ENCODE assay signal across 8 mouse cellular contexts in genomic region chr11:53299551-53300329, GRCm38 (mm10). TPM values are rescaled to one million over a fixed set of nuclear protein-coding genes. Genes with fewer than 3 reads are reported as not detected.
DNase-seq lines count a peak whose midpoint lies in the region; ATAC-seq and TF ChIP-seq lines count a peak whose summit lies in the region.

No protein-coding gene starts in this region.

- TF ChIP-seq CTCF in forebrain, postnatal 0 days (IDR thresholded peaks at IDR 0.05; ENCODE audit: low read depth) = peak; percentile 42; the same call in 1 of the 2 replicates

- peaks cover 13% of the 10 kb centered on the region; the same call in 1 of the 2 replicates for H3K4me1 ChIP-seq in forebrain, postnatal 0 days (ENCODE audit: insufficient read depth)
- H3K4me1 ChIP-seq in hindbrain, embryonic 12.5 days = peaks cover 28% of the 10 kb centered on the region

- DNase-seq in MN1 (ENCODE audit: low spot score) = peak; percentile 78
- DNase-seq in cerebellum, adult 11-12 months = peak; percentile 61
- DNase-seq in forebrain, postnatal 0 days = peak; percentile 32
- DNase-seq in left cerebral cortex, adult 11 months (ENCODE audit: low spot score) = peak; percentile 42
- peak; percentile 82 for DNase-seq in lung, postnatal 36 days
- peak; percentile 54 to 57 for DNase-seq in right cerebral cortex, adult 2 months (ENCODE audit: low spot score in 2 of 2)
- peak; percentile 18 for DNase-seq in urinary bladder, postnatal 10 days (ENCODE audit: low spot score)

- H3K27me3 ChIP-seq in forebrain, postnatal 0 days (ENCODE audit: insufficient read depth, low read length) = no peaks in the 10 kb centered on the region
- H3K27me3 ChIP-seq in hindbrain, embryonic 12.5 days = no peaks in the 10 kb centered on the region

- ATAC-seq in forebrain, postnatal 0 days = peak; percentile 50
- peak; percentile 83 for ATAC-seq in hindbrain, embryonic 12.5 days (ENCODE audit: low FRiP score)

- no peaks in the 10 kb centered on the region for H3K9me3 ChIP-seq in forebrain, postnatal 0 days (ENCODE audit: low read length)
- no peaks in the 10 kb centered on the region for H3K9me3 ChIP-seq in hindbrain, embryonic 12.5 days (replicated peaks)

- H3K9ac ChIP-seq in forebrain, postnatal 0 days = peak overlapping the region; percentile 93
- H3K9ac ChIP-seq in hindbrain, embryonic 12.5 days = peak overlapping the region; percentile 92

- peak overlapping the region; percentile 72 for H3K4me2 ChIP-seq in forebrain, postnatal 0 days (ENCODE audit: low read depth)
- H3K4me2 ChIP-seq in hindbrain, embryonic 12.5 days (replicated peaks) = peak overlapping the region; percentile 78

- peak overlapping the region; percentile 98 for H3K4me3 ChIP-seq in forebrain, postnatal 0 days (ENCODE audit: low read depth, low read length)
- peak overlapping the region; percentile 100 for H3K4me3 ChIP-seq in hindbrain, embryonic 12.5 days

- no peaks in the 10 kb centered on the region for H3K36me3 ChIP-seq in forebrain, postnatal 0 days (ENCODE audit: insufficient read depth)
- 0 out of 2 replicates have a peak, but pooled peaks cover 3% of the 10 kb centered on the region for H3K36me3 ChIP-seq in hindbrain, embryonic 12.5 days

- under 1% methylated on average over 80 of the region's 80 CpGs for WGBS in forebrain, postnatal 0 days
- WGBS in hindbrain, embryonic 12.5 days = 1% methylated on average over 78 of the region's 80 CpGs

- H3K27ac ChIP-seq in forebrain, postnatal 0 days (ENCODE audit: low read depth, low read length) = peak overlapping the region; percentile 97
- H3K27ac ChIP-seq in hindbrain, embryonic 12.5 days = peak overlapping the region; percentile 96

RNA-seq across cellular contexts. Expression of gene Hspa4, which starts 0.5 kb away (rescaled TPM):
- 112 and 138 TPM in 2 replicates for total RNA-seq in forebrain, postnatal 0 days (2014; rRNA removed)
- 42.1 and 46.9 TPM in 2 replicates for polyA plus RNA-seq in forebrain, postnatal 0 days (2015; fragmentation: Nextera tagmentation; extraction: Ambion mirVana)
- polyA plus RNA-seq in hindbrain, embryonic 12.5 days (2016; fragmentation: Nextera tagmentation; extraction: Ambion mirVana) = 80.7 and 85.8 TPM in 2 replicates

RNA-seq across cellular contexts. Expression of gene Zcchc10, which starts 24.7 kb away (rescaled TPM):
- 0.86 and 2.8 TPM in 2 replicates for total RNA-seq in forebrain, postnatal 0 days (2014; rRNA removed)
- polyA plus RNA-seq in forebrain, postnatal 0 days (2015; fragmentation: Nextera tagmentation; extraction: Ambion mirVana) = 16.0 and 17.1 TPM in 2 replicates
- 17.4 and 18.4 TPM in 2 replicates for polyA plus RNA-seq in hindbrain, embryonic 12.5 days (2016; fragmentation: Nextera tagmentation; extraction: Ambion mirVana)

RNA-seq across cellular contexts. Expression of gene Aff4, which starts 50.9 kb away (rescaled TPM):
- 110 and 147 TPM in 2 replicates for total RNA-seq in forebrain, postnatal 0 days (2014; rRNA removed)
- polyA plus RNA-seq in forebrain, postnatal 0 days (2015; fragmentation: Nextera tagmentation; extraction: Ambion mirVana) = 67.0 and 98.5 TPM in 2 replicates
- polyA plus RNA-seq in hindbrain, embryonic 12.5 days (2016; fragmentation: Nextera tagmentation; extraction: Ambion mirVana) = 83.2 and 97.8 TPM in 2 replicates

Comparison
In these comparisons a context has a peak if more than half of its experiments do, and no peak if none do; other contexts are left out.
1. Peak in every context shown above with its lines: DNase-seq, ATAC-seq, H3K4me3 ChIP-seq and H3K27ac ChIP-seq.
2. DNase-seq: peak in every context shown above with its lines; median percentile 82 in lung, postnatal 36 days; 78 in MN1; 61 in cerebellum, adult 11-12 months; 56 in right cerebral cortex, adult 2 months; 42 in left cerebral cortex, adult 11 months; 32 in forebrain, postnatal 0 days; 18 in urinary bladder, postnatal 10 days.